Mouse (Mus musculus): Measurements from ENCODE around the gene Tcf25. TPM values are rescaled to one million over a fixed set of nuclear protein-coding genes. Genes with fewer than 3 reads are reported as not detected.
"Not testable (repeated sequence)": the region's sequence is repeated elsewhere in the genome, so short reads cannot be mapped to it uniquely, and the experiment has no call there.

The Tcf25 gene
- polyA plus RNA-seq, 1 experiment: 239 TPM

DNA sequence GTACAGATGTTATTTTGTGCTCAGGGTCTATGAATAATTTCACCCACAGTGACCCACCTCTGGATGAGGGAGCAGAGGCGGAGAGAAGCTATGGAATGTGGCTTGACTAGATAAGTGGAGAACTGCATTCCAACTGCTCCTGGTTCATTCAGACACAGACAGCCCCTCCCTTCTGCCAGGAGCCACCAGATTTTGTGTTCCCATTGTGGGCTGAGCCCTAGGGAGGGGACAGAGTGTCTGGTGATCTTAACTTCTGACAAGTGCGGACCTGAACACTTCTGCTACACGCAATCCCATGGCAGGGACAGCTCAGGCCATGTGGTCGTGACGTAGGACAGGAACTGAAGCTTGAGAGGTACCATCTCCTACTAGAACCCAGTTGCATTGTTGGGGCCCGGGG is 73.2 kb downstream of the Tcf25 start:
- H3K4me3 ChIP-seq (ENCODE audit: low read depth, low read length): peak overlapping the region; percentile 27; the same call in 1 of the 2 replicates

GRCm38 (mm10) chr8:123450783-123451182 is 77.2 kb downstream of the Tcf25 start:
- H3K36me3 ChIP-seq (ENCODE audit: control insufficient read depth, insufficient read depth, low read length, poor library complexity, severe bottlenecking): peaks cover 5% of the 10 kb centered on the region
- no peak overlapping the region for H3K27ac ChIP-seq (ENCODE audit: insufficient read depth, low read length)

More for the DNA sequence above, 73.2 kb downstream of the Tcf25 start:
- H3K27me3 ChIP-seq (ENCODE audit: control insufficient read depth, insufficient read depth, low read length, poor library complexity, severe bottlenecking): no peaks in the 10 kb centered on the region
- H3K27ac ChIP-seq (ENCODE audit: insufficient read depth, low read length): peak overlapping the region; percentile 68
- peaks cover 4% of the 10 kb centered on the region for H3K4me1 ChIP-seq (ENCODE audit: control insufficient read depth, insufficient read depth, low read length)
- no peaks in the 10 kb centered on the region; the same call in 1 of the 2 replicates for H3K36me3 ChIP-seq (ENCODE audit: control insufficient read depth, insufficient read depth, low read length, poor library complexity, severe bottlenecking)
- no peaks in the 10 kb centered on the region for H3K9me3 ChIP-seq (replicated peaks; ENCODE audit: control insufficient read depth, insufficient read depth, low read length, poor library complexity, severe bottlenecking)
- TF ChIP-seq EP300 (IDR thresholded peaks at IDR 0.05; ENCODE audit: insufficient read depth, low read depth, low read length): peak; percentile 88
- no peak for TF ChIP-seq CTCF (IDR thresholded peaks at IDR 0.05; ENCODE audit: low read depth, low read length)
- H3K9ac ChIP-seq (ENCODE audit: low read depth, poor library complexity, severe bottlenecking): 0 out of 2 replicates have a peak overlapping the region, but pooled peaks have one; percentile 5

DNA sequence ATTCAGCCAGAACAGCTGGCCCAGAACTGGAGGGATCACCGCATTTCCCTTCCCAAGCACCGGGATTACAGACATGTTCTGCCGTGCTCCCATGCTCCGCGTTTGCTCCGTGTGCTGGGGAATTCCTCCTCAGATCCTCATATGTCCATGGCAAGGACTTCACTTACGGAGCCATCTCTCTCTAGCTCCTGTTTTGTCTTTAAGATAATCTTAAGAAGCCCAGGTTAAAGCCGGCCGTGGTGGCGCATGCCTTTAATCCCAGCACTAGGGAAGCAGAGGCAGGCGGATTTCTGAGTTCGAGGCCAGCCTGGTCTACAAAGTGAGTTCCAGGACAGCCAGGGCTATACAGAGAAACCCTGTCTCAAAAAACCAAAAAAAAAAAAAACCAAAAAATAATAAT is 78.2 kb downstream of the Tcf25 start:
- not testable (repeated sequence) for H3K4me3 ChIP-seq (ENCODE audit: low read depth, low read length); H3K9ac ChIP-seq (ENCODE audit: low read depth, poor library complexity, severe bottlenecking); H3K27ac ChIP-seq (ENCODE audit: insufficient read depth, low read length); H3K36me3 ChIP-seq (ENCODE audit: control insufficient read depth, insufficient read depth, low read length, poor library complexity, severe bottlenecking); H3K4me1 ChIP-seq (ENCODE audit: control insufficient read depth, insufficient read depth, low read length); H3K27me3 ChIP-seq (ENCODE audit: control insufficient read depth, insufficient read depth, low read length, poor library complexity, severe bottlenecking); H3K9me3 ChIP-seq (replicated peaks; ENCODE audit: control insufficient read depth, insufficient read depth, low read length, poor library complexity, severe bottlenecking)

More at GRCm38 (mm10) chr8:123450783-123451182, 77.2 kb downstream of the Tcf25 start:
- H3K4me3 ChIP-seq (ENCODE audit: low read depth, low read length): no peak overlapping the region
- no peak overlapping the region for H3K9ac ChIP-seq (ENCODE audit: low read depth, poor library complexity, severe bottlenecking)
- no peaks in the 10 kb centered on the region for H3K27me3 ChIP-seq (ENCODE audit: control insufficient read depth, insufficient read depth, low read length, poor library complexity, severe bottlenecking)
- peaks cover 6% of the 10 kb centered on the region for H3K4me1 ChIP-seq (ENCODE audit: control insufficient read depth, insufficient read depth, low read length)
- TF ChIP-seq CTCF (IDR thresholded peaks at IDR 0.05; ENCODE audit: low read depth, low read length): no peak
- no peak for TF ChIP-seq POLR2A (IDR thresholded peaks at IDR 0.05; ENCODE audit: insufficient read depth, low read length)
- no peak for TF ChIP-seq EP300 (IDR thresholded peaks at IDR 0.05; ENCODE audit: insufficient read depth, low read depth, low read length)
- no peaks in the 10 kb centered on the region for H3K9me3 ChIP-seq (replicated peaks; ENCODE audit: control insufficient read depth, insufficient read depth, low read length, poor library complexity, severe bottlenecking)

- Histone ChIP-seq H3K27ac (ENCODE audit: insufficient read depth, low read length) (0 out of 2 replicates have a peak overlapping the region, but pooled peaks have one; percentile 49), H3K9me3 (replicated peaks; ENCODE audit: control insufficient read depth, insufficient read depth, low read length, poor library complexity, severe bottlenecking) (no peaks in the 10 kb centered on the region), H3K4me1 (ENCODE audit: control insufficient read depth, insufficient read depth, low read length) (peaks cover 6% of the 10 kb centered on the region), H3K9ac (ENCODE audit: low read depth, poor library complexity, severe bottlenecking) (no peak overlapping the region), H3K27me3 (ENCODE audit: control insufficient read depth, insufficient read depth, low read length, poor library complexity, severe bottlenecking) (no peaks in the 10 kb centered on the region), H3K36me3 (ENCODE audit: control insufficient read depth, insufficient read depth, low read length, poor library complexity, severe bottlenecking) (peaks cover 8% of the 10 kb centered on the region), H3K4me3 (ENCODE audit: low read depth, low read length) (no peak overlapping the region)
- TF ChIP-seq EP300 (IDR thresholded peaks at IDR 0.05; ENCODE audit: insufficient read depth, low read depth, low read length): no peak
- no peak for TF ChIP-seq CTCF (IDR thresholded peaks at IDR 0.05; ENCODE audit: low read depth, low read length)
- TF ChIP-seq POLR2A (IDR thresholded peaks at IDR 0.05; ENCODE audit: insufficient read depth, low read length): no peak
Measured at GRCm38 (mm10) chr8:123452149-123452548, 78.6 kb downstream of the Tcf25 start.

DNA sequence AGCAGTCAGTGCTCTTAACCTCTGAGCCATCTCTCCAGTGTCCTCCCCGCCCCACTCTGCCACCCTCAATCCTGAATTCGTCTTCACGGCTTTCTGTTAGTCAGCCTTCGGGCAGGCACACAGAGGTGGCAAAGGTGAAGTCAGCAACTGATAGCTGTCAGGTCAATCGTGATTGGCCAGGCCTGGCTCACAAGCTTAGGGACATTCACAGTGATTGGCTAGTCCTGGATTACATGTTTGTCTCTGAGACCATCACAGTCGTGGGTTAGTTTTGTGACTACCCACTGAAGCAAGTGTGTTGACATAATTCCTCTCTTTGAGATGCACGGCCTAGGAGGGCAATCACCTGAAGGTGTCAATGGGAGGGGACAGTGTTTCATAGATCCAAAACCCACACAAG is 79.7 kb downstream of the Tcf25 start:
- TF ChIP-seq POLR2A (IDR thresholded peaks at IDR 0.05; ENCODE audit: insufficient read depth, low read length) (no peak), CTCF (IDR thresholded peaks at IDR 0.05; ENCODE audit: low read depth, low read length) (no peak), EP300 (IDR thresholded peaks at IDR 0.05; ENCODE audit: insufficient read depth, low read depth, low read length) (no peak)
- Histone ChIP-seq H3K27ac (ENCODE audit: insufficient read depth, low read length) (peak overlapping the region; percentile 96), H3K9me3 (replicated peaks; ENCODE audit: control insufficient read depth, insufficient read depth, low read length, poor library complexity, severe bottlenecking) (no peaks in the 10 kb centered on the region), H3K4me1 (ENCODE audit: control insufficient read depth, insufficient read depth, low read length) (peaks cover 2% of the 10 kb centered on the region), H3K4me3 (ENCODE audit: low read depth, low read length) (no peak overlapping the region), H3K9ac (ENCODE audit: low read depth, poor library complexity, severe bottlenecking) (no peak overlapping the region), H3K36me3 (ENCODE audit: control insufficient read depth, insufficient read depth, low read length, poor library complexity, severe bottlenecking) (peaks cover 18% of the 10 kb centered on the region), H3K27me3 (ENCODE audit: control insufficient read depth, insufficient read depth, low read length, poor library complexity, severe bottlenecking) (no peaks in the 10 kb centered on the region)

Other genes with a start within 250 kb of the Tcf25 start
- 2.2 and 2.9 TPM in 2 replicates for gene Sult5a1, start 215.4 kb upstream of the Tcf25 start, polyA plus RNA-seq (2011; ENCODE audit: insufficient read depth, insufficient read length, low read depth, missing spikeins)
- not detected in 2 replicates for gene Dpep1, start 187.5 kb upstream of the Tcf25 start, polyA plus RNA-seq (2011; ENCODE audit: insufficient read depth, insufficient read length, low read depth, missing spikeins)
- 64.1 and 66.0 TPM in 2 replicates for gene Chmp1a, start 161.0 kb upstream of the Tcf25 start, polyA plus RNA-seq (2011; ENCODE audit: insufficient read depth, insufficient read length, low read depth, missing spikeins)
- gene Spata33, start 160.9 kb upstream of the Tcf25 start, polyA plus RNA-seq (2011; ENCODE audit: insufficient read depth, insufficient read length, low read depth, missing spikeins): 1.8 TPM in 2 replicates
- 34.3 and 35.7 TPM in 2 replicates for gene Cdk10, start 148.9 kb upstream of the Tcf25 start, polyA plus RNA-seq (2011; ENCODE audit: insufficient read depth, insufficient read length, low read depth, missing spikeins)
- gene Spata2l, start 137.5 kb upstream of the Tcf25 start, polyA plus RNA-seq (2011; ENCODE audit: insufficient read depth, insufficient read length, low read depth, missing spikeins): 0.25 and 0.64 TPM in 2 replicates
- gene Zfp276, start 119.6 kb upstream of the Tcf25 start, polyA plus RNA-seq (2011; ENCODE audit: insufficient read depth, insufficient read length, low read depth, missing spikeins): 7.4 and 8.0 TPM in 2 replicates
- gene Vps9d1, start 119.4 kb upstream of the Tcf25 start, polyA plus RNA-seq (2011; ENCODE audit: insufficient read depth, insufficient read length, low read depth, missing spikeins): 4.7 and 8.9 TPM in 2 replicates
- 56.4 and 58.9 TPM in 2 replicates for gene Fanca, start 55.2 kb upstream of the Tcf25 start, polyA plus RNA-seq (2011; ENCODE audit: insufficient read depth, insufficient read length, low read depth, missing spikeins)
- 4.2 and 5.0 TPM in 2 replicates for gene Spire2, start 41.0 kb upstream of the Tcf25 start, polyA plus RNA-seq (2011; ENCODE audit: insufficient read depth, insufficient read length, low read depth, missing spikeins)
- not detected in 2 replicates for gene Mc1r, start 33.4 kb downstream of the Tcf25 start, polyA plus RNA-seq (2011; ENCODE audit: insufficient read depth, insufficient read length, low read depth, missing spikeins)
- 19.6 and 20.1 TPM in 2 replicates for gene Tubb3, start 37.7 kb downstream of the Tcf25 start, polyA plus RNA-seq (2011; ENCODE audit: insufficient read depth, insufficient read length, low read depth, missing spikeins)
- 76.6 and 81.6 TPM in 2 replicates for gene Def8, start 49.8 kb downstream of the Tcf25 start, polyA plus RNA-seq (2011; ENCODE audit: insufficient read depth, insufficient read length, low read depth, missing spikeins)
- 42.0 and 45.3 TPM in 2 replicates for gene Afg3l1, start 104.2 kb downstream of the Tcf25 start, polyA plus RNA-seq (2011; ENCODE audit: insufficient read depth, insufficient read length, low read depth, missing spikeins)
- 0.75 and 1.6 TPM in 2 replicates for gene Dbndd1, start 141.7 kb downstream of the Tcf25 start, polyA plus RNA-seq (2011; ENCODE audit: insufficient read depth, insufficient read length, low read depth, missing spikeins)
- gene Gas8, start 145.1 kb downstream of the Tcf25 start, polyA plus RNA-seq (2011; ENCODE audit: insufficient read depth, insufficient read length, low read depth, missing spikeins): 11.6 and 11.8 TPM in 2 replicates